Mouse (Mus musculus) heart, embryonic 14.5 days (tissue): ENCODE data around the gene Rreb1. TPM values are rescaled to one million over a fixed set of nuclear protein-coding genes. Genes with fewer than 3 reads are reported as not detected.

Experiments used
- ATAC-seq: fragments of 200-750 bp; cut with Nextera tagmentation; 2 replicates; pipeline ENCODE4 v1.8.0; 2017; ENCODE audit warnings: low read depth, moderate TSS enrichment; ENCODE audit not compliant: insufficient number of reproducible peaks, insufficient read depth, low FRiP score
- H3K27ac ChIP-seq, 2 experiments: fragments of 200-500 bp in 1 of 2; fragments of 300-500 bp in 1 of 2; sonication (generic) in 1 of 2; replicated peaks in 1 of 2; 2 replicates each; pipeline ENCODE4 v1.5.1; 2012 to 2014; ENCODE audit warnings: low read depth in 2 of 2, low read length in 2 of 2, control low read depth in 1 of 2, mild to moderate bottlenecking in 1 of 2, mixed read lengths in 1 of 2; ENCODE audit not compliant: control insufficient read depth in 1 of 2, insufficient read depth in 1 of 2
- H3K27me3 ChIP-seq: fragments of 300-500 bp; sonication (generic); 2 replicates; pipeline ENCODE4 v1.6.1; 2014; ENCODE audit warnings: mild to moderate bottlenecking, low read length, control low read depth; ENCODE audit not compliant: control insufficient read depth, insufficient read depth
- H3K36me3 ChIP-seq: fragments of 300-500 bp; sonication (generic); 2 replicates; pipeline ENCODE4 v1.6.1; 2014; ENCODE audit warnings: mild to moderate bottlenecking, control low read depth, low read length, mixed read lengths; ENCODE audit not compliant: control insufficient read depth, insufficient read depth
- H3K4me1 ChIP-seq, 2 experiments: fragments of 200-500 bp in 1 of 2; fragments of 300-500 bp in 1 of 2; sonication (generic) in 1 of 2; 2 replicates each; pipeline ENCODE4 v1.6.1; 2012 to 2014; ENCODE audit warnings: low read length in 2 of 2, control low read depth in 1 of 2, mixed read lengths in 1 of 2; ENCODE audit not compliant: control insufficient read depth in 2 of 2, insufficient read depth in 2 of 2
- H3K4me2 ChIP-seq: fragments of 300-500 bp; sonication (generic); 2 replicates; pipeline ENCODE4 v1.6.1; 2014; ENCODE audit warnings: mild to moderate bottlenecking, low read length
- H3K4me3 ChIP-seq, 2 experiments: fragments of 200-500 bp in 1 of 2; fragments of 300-500 bp in 1 of 2; sonication (generic) in 1 of 2; 2 replicates each; pipeline ENCODE4 v1.5.1; 2012 to 2014; ENCODE audit warnings: low read length in 2 of 2, mild to moderate bottlenecking in 2 of 2, control low read depth in 1 of 2, low read depth in 1 of 2, moderate library complexity in 1 of 2; ENCODE audit not compliant: control insufficient read depth in 1 of 2, insufficient read depth in 1 of 2
- H3K9ac ChIP-seq: fragments of 300-500 bp; sonication (generic); 2 replicates; pipeline ENCODE4 v1.6.1; 2014; ENCODE audit warnings: mild to moderate bottlenecking, low read length
- H3K9me3 ChIP-seq: fragments of 300-500 bp; sonication (generic); 2 replicates; pipeline ENCODE4 v1.6.1; 2016; ENCODE audit warnings: low read length, control low read depth; ENCODE audit not compliant: control insufficient read depth
- WGBS: fragments of 180-500 bp; shearing (Covaris S2); extraction: QIAGEN DNeasy Blood & Tissue Kit; methylation state at CpG from one replicate; pipeline ENCODE4 v1.1.7; 2014; 5-methylcytosine and 5-hydroxymethylcytosine counted together
- polyA plus RNA-seq: library from polyadenylated mRNA; unstranded; fragments of >200 nt; fragmentation: Nextera tagmentation; extraction: Ambion mirVana; gene quantifications from 2 replicates; pipeline ENCODE4 v1.2.1, GENCODE M21; 2014

Gene Rreb1
- polyA plus RNA-seq, 1 experiment from 2014 or later = 17.8 TPM

- Histone ChIP-seq H3K4me2 (no peak overlapping the region), H3K9me3 (no peaks in the 10 kb centered on the region), H3K27me3 (no peaks in the 10 kb centered on the region), H3K4me3 (no peak overlapping the region), H3K4me1 (peaks cover 10 to 28% of the 10 kb centered on the region in 2 experiments), H3K36me3 (peaks cover 88% of the 10 kb centered on the region), H3K9ac (no peak overlapping the region), H3K27ac (no peak overlapping the region)
- no peak for ATAC-seq
- 86% methylated on average over 9 of the region's 9 CpGs for WGBS
Observed at GRCm38 (mm10) chr13:37908061-37908460, 129.9 kb downstream of the Rreb1 start.

- H3K9ac ChIP-seq = no peak overlapping the region
- H3K9me3 ChIP-seq = no peaks in the 10 kb centered on the region
- peaks cover 13 to 32% of the 10 kb centered on the region in 2 experiments for H3K4me1 ChIP-seq
- peaks cover 85% of the 10 kb centered on the region for H3K36me3 ChIP-seq
- no peak overlapping the region for H3K4me2 ChIP-seq
- WGBS = 77% methylated on average over 6 of the region's 6 CpGs
- H3K27me3 ChIP-seq = no peaks in the 10 kb centered on the region
- no peak for ATAC-seq
- H3K4me3 ChIP-seq = no peak overlapping the region
- H3K27ac ChIP-seq = no peak overlapping the region
Observed at GRCm38 (mm10) chr13:37908493-37908892, 130.3 kb downstream of the Rreb1 start.

GRCm38 (mm10) chr13:37909225-37909624, 131.0 kb downstream of the Rreb1 start:
- WGBS = 59% methylated on average over 2 of the region's 2 CpGs
- no peak overlapping the region for H3K27ac ChIP-seq
- no peak for ATAC-seq
- no peak overlapping the region for H3K4me2 ChIP-seq
- H3K27me3 ChIP-seq = no peaks in the 10 kb centered on the region
- no peak overlapping the region for H3K4me3 ChIP-seq
- peaks cover 77% of the 10 kb centered on the region for H3K36me3 ChIP-seq
- no peak overlapping the region for H3K9ac ChIP-seq
- H3K9me3 ChIP-seq = no peaks in the 10 kb centered on the region
- peaks cover 13 to 36% of the 10 kb centered on the region in 2 experiments for H3K4me1 ChIP-seq

GRCm38 (mm10) chr13:37912011-37912410, 133.8 kb downstream of the Rreb1 start:
- H3K9me3 ChIP-seq = no peaks in the 10 kb centered on the region
- H3K9ac ChIP-seq = no peak overlapping the region
- no peak overlapping the region for H3K4me2 ChIP-seq
- peaks cover 13 to 36% of the 10 kb centered on the region in 2 experiments for H3K4me1 ChIP-seq
- no peaks in the 10 kb centered on the region for H3K27me3 ChIP-seq
- WGBS = 64% methylated on average over 6 of the region's 6 CpGs
- ATAC-seq = no peak
- no peak overlapping the region for H3K27ac ChIP-seq
- peaks cover 65% of the 10 kb centered on the region for H3K36me3 ChIP-seq
- no peak overlapping the region for H3K4me3 ChIP-seq

GRCm38 (mm10) chr13:37912591-37913467, 134.6 kb downstream of the Rreb1 start:
- no peak overlapping the region for H3K4me2 ChIP-seq
- peaks cover 65% of the 10 kb centered on the region for H3K36me3 ChIP-seq
- H3K9me3 ChIP-seq = no peaks in the 10 kb centered on the region
- 0 out of 4 replicates have a peak overlapping the region, but pooled peaks of 1 of the 2 experiments have one; percentile 10 for H3K27ac ChIP-seq
- 0 out of 2 replicates have a peak, but pooled peaks have one; percentile 36 for ATAC-seq
- H3K9ac ChIP-seq = no peak overlapping the region
- H3K27me3 ChIP-seq = no peaks in the 10 kb centered on the region
- 22% methylated on average over 12 of the region's 12 CpGs for WGBS
- peaks cover 13 to 36% of the 10 kb centered on the region in 2 experiments for H3K4me1 ChIP-seq
- no peak overlapping the region for H3K4me3 ChIP-seq

- Histone ChIP-seq H3K9ac (no peak overlapping the region), H3K27ac (no peak overlapping the region), H3K4me2 (no peak overlapping the region), H3K4me1 (peaks cover 13 to 27% of the 10 kb centered on the region in 2 experiments), H3K4me3 (no peak overlapping the region), H3K27me3 (no peaks in the 10 kb centered on the region), H3K9me3 (no peaks in the 10 kb centered on the region), H3K36me3 (peaks cover 65% of the 10 kb centered on the region)
- ATAC-seq = no peak
- 65% methylated on average over 3 of the region's 3 CpGs for WGBS
Observed at GRCm38 (mm10) chr13:37913963-37914362, 135.8 kb downstream of the Rreb1 start.

GRCm38 (mm10) chr13:37918336-37919261, 140.4 kb downstream of the Rreb1 start:
- no peaks in the 10 kb centered on the region for H3K27me3 ChIP-seq
- H3K4me2 ChIP-seq = no peak overlapping the region
- H3K27ac ChIP-seq = no peak overlapping the region
- H3K9ac ChIP-seq = no peak overlapping the region
- peaks cover 68% of the 10 kb centered on the region for H3K36me3 ChIP-seq
- WGBS = 86% methylated on average over 15 of the region's 15 CpGs
- H3K9me3 ChIP-seq = no peaks in the 10 kb centered on the region
- H3K4me3 ChIP-seq = no peak overlapping the region
- H3K4me1 ChIP-seq = peaks cover 2 to 17% of the 10 kb centered on the region in 2 experiments; a peak in 3 of 4 replicates
- ATAC-seq = no peak
